Mouse (Mus musculus) spleen, adult 2 months (tissue): Measurements from ENCODE around the gene Rfx4. TPM values are rescaled to one million over a fixed set of nuclear protein-coding genes. Genes with fewer than 3 reads are reported as not detected.
A peak's percentile ranks its signal among the peaks of the same experiment; 100 is the strongest.

ENCODE experiments used
- DNase-seq, 2 experiments: peaks; one replicate each; pipeline versions ENCODE4 v3.0.0 to v3.0.0-alpha.2; 2012 to 2021; ENCODE audit warnings: low spot score in 2 of 2, low read depth in 1 of 2
- H3K27ac ChIP-seq: fragments of 200-500 bp; 2 replicates; pipeline ENCODE4 v1.5.1; 2012; ENCODE audit warnings: low read length, inconsistent platforms; ENCODE audit not compliant: insufficient read depth
- H3K27me3 ChIP-seq: fragments of 200-500 bp; 2 replicates; pipeline ENCODE4 v1.6.1; 2012; ENCODE audit warnings: mild to moderate bottlenecking, moderate library complexity, low read length, inconsistent platforms; ENCODE audit not compliant: control insufficient read depth, insufficient read depth
- H3K36me3 ChIP-seq: fragments of 200-500 bp; 2 replicates; pipeline ENCODE4 v1.6.1; 2012; ENCODE audit warnings: mild to moderate bottlenecking, low read length, inconsistent platforms; ENCODE audit not compliant: control insufficient read depth, insufficient read depth
- H3K4me1 ChIP-seq: fragments of 200-500 bp; 2 replicates; pipeline ENCODE4 v1.6.1; 2011; ENCODE audit warnings: inconsistent platforms; ENCODE audit not compliant: control insufficient read depth, insufficient read depth, insufficient read length
- H3K4me3 ChIP-seq: fragments of 200-500 bp; 2 replicates; pipeline ENCODE4 v1.5.1; 2011; ENCODE audit warnings: mild to moderate bottlenecking, inconsistent platforms; ENCODE audit not compliant: insufficient read depth, insufficient read length; ENCODE audit errors: extremely low read depth
- CTCF ChIP-seq: fragments of 200-500 bp; IDR thresholded peaks from 2 replicates; pipeline ENCODE4 v1.5.1; 2011; ENCODE audit warnings: mild to moderate bottlenecking, inconsistent platforms; ENCODE audit not compliant: insufficient read depth, insufficient read length, insufficient replicate concordance; ENCODE audit errors: extremely low read depth
- POLR2A ChIP-seq: fragments of 200-500 bp; IDR thresholded peaks from 2 replicates; pipeline ENCODE4 v1.6.1; 2011; ENCODE audit warnings: low read depth, low read length, inconsistent platforms
- WGBS: fragments of 180-500 bp; shearing (Covaris S2); methylation state at CpG from one replicate; pipeline ENCODE4 v1.1.7; 2018; 5-methylcytosine and 5-hydroxymethylcytosine counted together
- polyA plus RNA-seq: library from polyadenylated mRNA; depleted of rRNA; stranded (reverse); fragments of >200 nt; gene quantifications from 2 replicates; pipeline ENCODE4 v1.2.3, GENCODE M21; 2012

Rfx4 gene
- polyA plus RNA-seq, 1 experiment = not detected

DNA sequence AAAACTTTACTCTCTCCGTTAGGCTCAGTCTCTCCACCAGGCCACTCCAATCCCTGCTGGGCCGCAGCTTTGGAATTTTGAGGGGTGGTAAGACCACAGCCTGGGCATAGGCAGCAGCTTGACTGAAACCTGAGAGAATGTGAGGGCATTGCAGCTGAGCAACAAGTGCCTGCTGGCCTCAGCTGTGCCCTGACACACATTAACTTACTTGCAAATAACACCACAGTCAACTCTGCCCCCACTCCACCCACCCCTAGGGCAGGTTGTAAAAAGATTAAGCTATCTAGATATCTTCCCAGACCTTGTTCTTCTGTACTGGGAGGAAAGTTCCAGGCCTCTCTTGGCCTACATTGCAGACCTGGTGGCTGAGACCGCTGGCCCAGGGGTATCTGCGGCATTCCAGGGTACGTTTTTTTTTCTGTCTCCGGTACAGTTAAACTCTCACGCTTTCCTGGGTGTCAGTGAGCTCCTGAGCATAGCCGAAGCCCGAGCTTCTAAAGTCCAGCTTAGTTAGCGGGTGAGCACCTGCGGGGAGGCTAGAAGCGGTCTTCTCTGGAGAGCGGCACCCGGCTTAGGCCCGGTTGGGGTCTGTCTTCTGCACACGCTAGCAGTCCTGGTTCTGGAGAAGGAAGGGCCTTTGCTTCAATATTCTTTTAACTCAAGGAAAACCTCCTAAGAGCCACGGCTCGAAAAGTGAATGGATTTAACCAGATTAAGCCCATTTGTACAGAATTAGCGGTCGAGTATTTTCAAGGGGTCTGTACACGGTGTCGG lies 1.8 kb downstream of the Rfx4 start:
- peaks cover 11% of the 10 kb centered on the region for H3K4me1 ChIP-seq
- TF ChIP-seq POLR2A (no peak), CTCF (no peak)
- DNase-seq = no peak
- WGBS = 17% methylated on average over 22 of the region's 22 CpGs
- H3K4me3 ChIP-seq = no peak overlapping the region
- H3K27ac ChIP-seq = no peak overlapping the region
- peaks cover 49% of the 10 kb centered on the region for H3K27me3 ChIP-seq
- no peaks in the 10 kb centered on the region for H3K36me3 ChIP-seq

DNA sequence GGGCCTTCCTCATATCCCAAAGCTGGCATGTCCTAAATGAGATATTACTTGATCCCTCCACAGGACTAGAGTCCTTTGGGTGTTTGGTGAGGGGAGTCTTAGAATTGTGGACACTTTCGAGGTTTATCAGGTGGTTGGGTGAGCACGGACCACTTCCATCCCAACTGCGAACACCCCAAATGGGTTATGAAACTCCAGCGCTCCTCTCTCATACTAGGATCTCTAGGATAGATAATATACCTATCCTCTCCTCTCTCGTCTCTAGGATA lies 2.3 kb downstream of the Rfx4 start:
- 15% methylated on average over 5 of the region's 5 CpGs for WGBS
- Histone ChIP-seq H3K27me3 (peaks cover 48% of the 10 kb centered on the region), H3K36me3 (no peaks in the 10 kb centered on the region), H3K27ac (no peak overlapping the region), H3K4me3 (no peak overlapping the region), H3K4me1 (peaks cover 11% of the 10 kb centered on the region)
- TF ChIP-seq CTCF = no peak
- TF ChIP-seq POLR2A = no peak
- no peak for DNase-seq

DNA sequence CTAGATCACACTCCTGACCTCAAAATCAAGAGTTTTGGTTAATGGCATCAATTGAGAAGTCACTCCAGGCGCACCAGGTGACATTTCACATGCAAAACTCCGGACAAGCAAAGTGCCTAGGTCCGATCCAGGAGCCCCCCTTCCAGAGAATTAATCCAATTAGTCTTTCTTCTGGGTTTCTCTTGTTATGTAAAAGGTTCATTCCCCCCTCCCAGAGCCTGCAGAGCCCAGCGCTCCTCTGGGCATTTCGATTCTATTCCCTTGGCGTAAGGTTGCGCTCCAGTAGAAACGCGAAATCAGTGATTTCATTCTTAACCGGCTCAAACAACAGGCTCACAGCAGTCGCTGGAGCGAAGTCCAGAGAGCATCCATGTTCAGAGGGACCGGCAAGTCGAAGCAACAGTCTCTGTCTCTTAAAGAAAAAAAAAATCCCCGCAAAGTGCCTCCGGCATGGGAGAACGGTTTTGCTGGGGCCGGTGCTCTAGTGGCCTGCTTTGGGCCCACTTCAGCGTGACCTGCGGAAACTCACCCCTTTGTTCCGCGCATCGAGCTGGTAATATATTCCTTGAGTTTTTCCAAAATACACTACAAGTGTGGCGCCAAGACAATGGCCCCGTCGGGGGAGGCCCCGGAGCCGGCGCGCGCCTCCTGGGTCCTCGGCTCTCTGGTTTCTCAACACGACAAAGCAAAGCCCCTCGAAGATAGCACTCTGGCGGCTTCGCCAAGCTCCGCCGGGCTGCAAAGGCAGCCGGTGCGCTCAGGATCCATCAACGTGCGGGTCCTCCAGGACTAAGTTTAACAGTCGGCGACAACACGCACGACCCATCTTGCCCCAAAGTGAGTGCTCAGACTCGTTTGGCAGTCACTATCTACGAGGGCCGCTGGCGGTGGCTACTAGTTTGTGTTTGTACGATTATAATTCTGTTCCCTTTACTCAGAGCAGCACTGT lies 2.9 kb downstream of the Rfx4 start:
- Histone ChIP-seq H3K27me3 (peaks cover 48% of the 10 kb centered on the region), H3K27ac (no peak overlapping the region), H3K4me3 (no peak overlapping the region), H3K4me1 (peaks cover 11% of the 10 kb centered on the region), H3K36me3 (no peaks in the 10 kb centered on the region)
- DNase-seq = no peak
- TF ChIP-seq CTCF (no peak), POLR2A (no peak)
- 6% methylated on average over 51 of the region's 51 CpGs for WGBS

GRCm38 (mm10) chr10:84759511-84760117 lies 3.8 kb downstream of the Rfx4 start:
- H3K27me3 ChIP-seq = peaks cover 44% of the 10 kb centered on the region
- H3K27ac ChIP-seq = no peak overlapping the region
- H3K4me1 ChIP-seq = peaks cover 11% of the 10 kb centered on the region
- H3K4me3 ChIP-seq = no peak overlapping the region
- WGBS = 17% methylated on average over 16 of the region's 16 CpGs
- H3K36me3 ChIP-seq = no peaks in the 10 kb centered on the region
- no peak for DNase-seq
- TF ChIP-seq POLR2A = no peak
- no peak for TF ChIP-seq CTCF

DNA sequence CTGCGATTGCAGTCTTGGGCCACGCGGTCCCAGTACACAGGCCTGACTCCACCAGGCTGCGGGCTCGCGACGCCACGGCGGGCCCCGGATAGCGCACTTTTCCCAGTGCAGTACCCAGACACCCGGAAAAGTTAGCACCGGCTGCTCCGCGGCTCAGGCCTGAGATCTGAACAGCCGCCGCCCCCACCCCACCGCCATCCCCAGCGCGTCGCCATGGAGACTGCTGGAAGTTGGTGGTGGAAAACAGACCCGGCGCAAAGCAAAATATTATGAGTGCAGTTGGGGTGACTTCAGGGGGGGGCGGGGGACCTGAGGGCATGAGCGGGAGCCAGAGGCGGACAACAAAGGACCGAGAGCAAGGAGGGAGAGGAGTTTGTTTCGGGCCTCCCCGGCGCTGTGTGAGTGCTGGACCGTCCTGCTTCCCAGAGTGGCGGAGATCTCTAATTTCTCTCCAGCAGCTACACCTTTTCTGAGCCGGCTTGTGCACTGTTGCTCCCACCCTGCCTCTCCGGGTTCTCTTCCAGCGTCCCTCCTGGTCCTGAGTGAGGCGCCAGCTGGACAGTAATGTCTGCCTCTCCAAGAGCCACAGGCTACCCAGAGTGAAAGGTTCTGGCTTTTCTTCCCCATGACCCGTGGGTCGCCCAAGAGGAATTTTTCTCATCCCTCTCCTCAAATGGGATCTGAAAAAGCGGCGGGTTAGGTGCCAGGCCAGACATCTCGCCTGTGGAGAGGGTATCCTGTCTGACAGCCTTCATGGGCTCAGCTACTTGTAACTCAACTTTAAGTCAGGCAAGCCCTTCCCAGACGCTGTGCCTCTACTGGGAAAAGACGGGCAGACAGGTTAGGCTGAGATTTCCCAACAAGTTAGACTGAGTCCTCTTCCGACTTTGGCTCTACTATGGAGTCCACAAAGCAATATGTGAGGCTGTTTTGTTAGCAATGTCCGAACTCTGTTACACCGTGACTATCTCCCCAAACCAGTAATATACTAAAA lies 4.6 kb downstream of the Rfx4 start:
- Histone ChIP-seq H3K36me3 (no peaks in the 10 kb centered on the region), H3K4me1 (peaks cover 6% of the 10 kb centered on the region; the same call in 1 of the 2 replicates), H3K27ac (no peak overlapping the region), H3K4me3 (no peak overlapping the region), H3K27me3 (peaks cover 36% of the 10 kb centered on the region)
- 13% methylated on average over 45 of the region's 46 CpGs for WGBS
- TF ChIP-seq CTCF = no peak
- TF ChIP-seq POLR2A = no peak
- DNase-seq = no peak

DNA sequence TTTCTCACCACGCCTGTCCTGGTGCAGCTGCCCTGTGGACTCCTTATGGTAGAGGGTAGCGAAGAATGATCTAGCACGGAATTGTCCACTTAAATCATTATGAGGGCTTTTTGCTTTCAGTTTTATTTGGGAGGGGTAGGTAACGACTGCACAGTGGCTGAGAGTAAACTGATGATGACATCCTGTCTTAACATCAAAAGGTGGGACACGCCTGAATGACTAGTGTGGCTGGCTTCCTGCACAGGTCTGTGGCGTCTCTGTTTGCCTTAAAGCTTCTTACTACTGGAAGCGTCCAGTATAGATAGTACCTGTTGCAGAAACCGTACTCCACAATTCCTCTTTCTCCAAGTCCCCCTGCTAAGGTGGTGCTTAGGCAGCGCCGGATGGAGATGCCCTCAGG lies 12.9 kb downstream of the Rfx4 start:
- peak; percentile 24 to 25 for DNase-seq
- WGBS = 66% methylated on average over 10 of the region's 10 CpGs

More for the DNA sequence above, 12.9 kb downstream of the Rfx4 start:
- Histone ChIP-seq H3K4me3 (no peak overlapping the region), H3K36me3 (no peaks in the 10 kb centered on the region), H3K27ac (no peak overlapping the region), H3K27me3 (peaks cover 2% of the 10 kb centered on the region; the same call in 1 of the 2 replicates), H3K4me1 (peaks cover 13% of the 10 kb centered on the region; the same call in 1 of the 2 replicates)
- no peak for TF ChIP-seq CTCF
- TF ChIP-seq POLR2A = no peak
